Mouse (Mus musculus) ES-Bruce4 (cell line): ENCODE measurements around the gene Lca5.

ENCODE experiments used
- CTCF ChIP-seq: IDR thresholded peaks from one replicate; pipeline ENCODE4 v1.8.1; 2011; ENCODE audit warnings: low read depth, low read length
- EP300 ChIP-seq: IDR thresholded peaks from 2 replicates; pipeline ENCODE4 v1.6.1; 2011; ENCODE audit warnings: low read depth, low read length; ENCODE audit not compliant: insufficient read depth
- POLR2A ChIP-seq: IDR thresholded peaks from one replicate; pipeline ENCODE4 v1.8.1; 2011; ENCODE audit warnings: low read length; ENCODE audit not compliant: insufficient read depth

- TF ChIP-seq CTCF (no peak), EP300 (no peak), POLR2A (no peak)
Measured at GRCm38 (mm10) chr9:83398260-83398659, 42.7 kb downstream of the Lca5 start.
